Mouse (Mus musculus) CH12.LX (cell line): Measurements from ENCODE around the gene Slc25a19. TPM values are rescaled to one million over a fixed set of nuclear protein-coding genes. Genes with fewer than 3 reads are reported as not detected.

Experiments
- DNase-seq: peaks from one replicate; pipeline ENCODE4 v3.0.0-alpha.2; 2013; ENCODE audit errors: extremely low read depth
- H3K27ac ChIP-seq: 2 replicates; pipeline ENCODE4 v1.5.1; 2012; ENCODE audit warnings: low read depth, mild to moderate bottlenecking, control low read depth, moderate library complexity; ENCODE audit not compliant: insufficient read depth
- H3K27me3 ChIP-seq: replicated peaks from 2 replicates; pipeline ENCODE3; 2012; ENCODE audit warnings: inconsistent platforms
- H3K36me3 ChIP-seq, 2 experiments: replicated peaks in 1 of 2; 2 replicates each; pipeline versions ENCODE3 to v1.6.1; 2012; ENCODE audit warnings: inconsistent platforms in 1 of 2, low read length in 1 of 2, mild to moderate bottlenecking in 1 of 2, mixed read lengths in 1 of 2, moderate library complexity in 1 of 2; ENCODE audit not compliant: control insufficient read depth in 1 of 2, insufficient read depth in 1 of 2
- H3K4me1 ChIP-seq, 2 experiments: 2 replicates each; pipeline ENCODE4 v1.6.1; 2012; ENCODE audit warnings: inconsistent platforms in 1 of 2, moderate library complexity in 1 of 2; ENCODE audit not compliant: insufficient read depth in 2 of 2, control insufficient read depth in 1 of 2
- H3K4me2 ChIP-seq: 2 replicates; pipeline ENCODE4 v1.6.1; 2012; ENCODE audit warnings: low read depth, mild to moderate bottlenecking, control low read depth; ENCODE audit not compliant: poor library complexity, insufficient read depth, severe bottlenecking
- H3K4me3 ChIP-seq, 3 experiments: fragments of 150-350 bp in 1 of 3; sonication (generic) in 1 of 3; replicated peaks in 1 of 3; 2 replicates each; pipeline versions ENCODE3 to v1.5.1; 2011 to 2012; ENCODE audit warnings: low read depth in 2 of 3, low read length in 2 of 3, mild to moderate bottlenecking in 2 of 3, moderate library complexity in 2 of 3, control low read depth in 1 of 3, improper control_type of control experiment in 1 of 3, inconsistent platforms in 1 of 3, mixed read lengths in 1 of 3; ENCODE audit not compliant: poor library complexity in 1 of 3
- H3K79me2 ChIP-seq: replicated peaks from 2 replicates; pipeline ENCODE4 v1.6.1; 2012; ENCODE audit warnings: mild to moderate bottlenecking, moderate library complexity; ENCODE audit not compliant: control insufficient read depth, poor library complexity, insufficient read depth, severe bottlenecking; ENCODE audit errors: extremely low read depth
- H3K9ac ChIP-seq: 2 replicates; pipeline ENCODE4 v1.6.1; 2012; ENCODE audit warnings: low read depth, mild to moderate bottlenecking, control low read depth, moderate library complexity; ENCODE audit not compliant: insufficient read depth
- H3K9me3 ChIP-seq: replicated peaks from 2 replicates; pipeline ENCODE3; 2012; ENCODE audit warnings: low read length, inconsistent platforms, mixed read lengths
- BHLHE40 ChIP-seq: IDR thresholded peaks from 2 replicates; pipeline ENCODE4 v1.6.1; 2011; ENCODE audit warnings: mild to moderate bottlenecking, low read depth, low read length, improper control_type of control experiment
- EP300 ChIP-seq: IDR thresholded peaks from 2 replicates; pipeline ENCODE4 v1.6.1; 2011; ENCODE audit warnings: low read length, improper control_type of control experiment
- IRF4 ChIP-seq: IDR thresholded peaks from 2 replicates; pipeline ENCODE4 v1.6.1; 2014; ENCODE audit warnings: low read depth, mild to moderate bottlenecking, inconsistent platforms, low read length, improper control_type of control experiment
- MAFK ChIP-seq: IDR thresholded peaks from 2 replicates; pipeline ENCODE4 v1.6.1; 2011; ENCODE audit warnings: low read length, improper control_type of control experiment; ENCODE audit not compliant: insufficient replicate concordance
- MXI1 ChIP-seq: IDR thresholded peaks from 2 replicates; pipeline ENCODE4 v1.6.1; 2011; ENCODE audit warnings: mild to moderate bottlenecking, low read depth, low read length, improper control_type of control experiment
- NELFE ChIP-seq: IDR thresholded peaks from 2 replicates; pipeline ENCODE4 v1.6.1; 2011; ENCODE audit warnings: low read depth, low read length, improper control_type of control experiment
- PAX5 ChIP-seq: IDR thresholded peaks from 2 replicates; pipeline ENCODE4 v1.6.1; 2012; ENCODE audit warnings: low read length, inconsistent platforms, mixed read lengths
- POLR2A ChIP-seq: IDR thresholded peaks from 2 replicates; pipeline ENCODE4 v1.6.1; 2011; ENCODE audit warnings: low read depth, mild to moderate bottlenecking, improper control_type of control experiment, low read length
- RAD21 ChIP-seq: IDR thresholded peaks from 2 replicates; pipeline ENCODE4 v1.6.1; 2011; ENCODE audit warnings: low read depth, mild to moderate bottlenecking, low read length, improper control_type of control experiment, moderate library complexity
- ZKSCAN1 ChIP-seq: IDR thresholded peaks from 2 replicates; pipeline ENCODE4 v1.6.1; 2012; ENCODE audit warnings: low read depth, inconsistent platforms, low read length, improper control_type of control experiment, borderline replicate concordance
- ZMIZ1 ChIP-seq: IDR thresholded peaks from 2 replicates; pipeline ENCODE4 v1.6.1; 2012; ENCODE audit warnings: low read depth, mild to moderate bottlenecking, inconsistent platforms, low read length, improper control_type of control experiment
- dilution Hi-C: fragments of 300-500 bp; cut with MboI; formaldehyde crosslinking; loops from 2 replicates; pipeline ENCODE4 v1.14.3; 2020; ENCODE audit warnings: low sequenced_read_pairs; ENCODE audit not compliant: extremely low pct_unique_long_range_greater_than_20kb, extremely low pct_ligation_motif_present
- in situ Hi-C: fragments of 300-500 bp; cut with MboI; formaldehyde crosslinking; loops from 3 replicates; pipeline ENCODE4 v1.14.3; 2019; ENCODE audit warnings: low sequenced_read_pairs, low pct_ligation_motif_present, low pct_unique_long_range_greater_than_20kb, mixed read lengths
- polyA plus RNA-seq: library from polyadenylated mRNA; unstranded; fragments of >175 nt; gene quantifications from 2 replicates; pipeline ENCODE4 v1.2.1, GENCODE M21; 2012; ENCODE audit warnings: low read depth; ENCODE audit not compliant: insufficient read length
- total RNA-seq, 2 experiments: library from RNA; depleted of rRNA; stranded (reverse); fragments of 300-350 nt in 1 of 2; fragments of >200 nt in 1 of 2; gene quantifications; 2 replicates each; pipeline ENCODE4 v1.2.3; 2012 to 2014

Slc25a19 gene
- total and polyA plus RNA-seq, 3 experiments, result 277 to 398 (median 278) TPM

DNA sequence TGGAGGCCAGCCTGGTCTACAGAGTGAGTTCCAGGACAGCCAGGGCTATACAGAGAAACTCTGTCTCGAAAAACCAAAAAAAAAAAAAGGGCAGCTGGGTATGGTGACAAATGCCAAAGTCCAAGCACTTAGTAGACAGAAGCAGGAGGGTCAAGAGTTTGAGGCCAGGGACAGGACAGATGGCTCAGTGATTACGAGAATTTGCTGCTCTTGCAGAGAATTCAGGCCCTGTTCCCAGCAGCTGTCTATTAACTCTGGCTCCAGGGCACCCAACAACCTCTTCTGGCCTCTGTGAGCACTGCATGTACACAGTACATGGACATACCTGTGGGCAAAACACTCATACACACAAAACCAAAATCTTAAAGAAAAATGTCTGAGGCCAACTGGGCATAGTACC, 10.1 kb downstream of the Slc25a19 start:
- no peaks in the 10 kb centered on the region for H3K9me3 ChIP-seq
- peaks cover 26 to 94% of the 10 kb centered on the region in 2 experiments for H3K4me1 ChIP-seq
- no peak overlapping the region for H3K4me2 ChIP-seq
- no peak for DNase-seq
- no peaks in the 10 kb centered on the region for H3K27me3 ChIP-seq
- H3K9ac ChIP-seq, result no peak overlapping the region
- dilution Hi-C loops, result no loop called here
- H3K36me3 ChIP-seq, result peaks cover 89 to 95% of the 10 kb centered on the region in 2 experiments
- TF ChIP-seq POLR2A (0 out of 2 replicates have a peak, but pooled peaks have one; percentile 11), PAX5 (no peak), MXI1 (no peak), IRF4 (no peak), BHLHE40 (no peak), NELFE (no peak), EP300 (no peak)
- TF ChIP-seq, all 38 proteins: peak for 1
- in situ Hi-C loops, result loop anchor here (25.0 kb wide), 1 partner anchor 394 kb away; the partner anchor contains the start of gene Galk1
- Histone ChIP-seq H3K4me3 (no peak overlapping the region), H3K27ac (no peak overlapping the region), H3K79me2 (peaks cover 51% of the 10 kb centered on the region)

DNA sequence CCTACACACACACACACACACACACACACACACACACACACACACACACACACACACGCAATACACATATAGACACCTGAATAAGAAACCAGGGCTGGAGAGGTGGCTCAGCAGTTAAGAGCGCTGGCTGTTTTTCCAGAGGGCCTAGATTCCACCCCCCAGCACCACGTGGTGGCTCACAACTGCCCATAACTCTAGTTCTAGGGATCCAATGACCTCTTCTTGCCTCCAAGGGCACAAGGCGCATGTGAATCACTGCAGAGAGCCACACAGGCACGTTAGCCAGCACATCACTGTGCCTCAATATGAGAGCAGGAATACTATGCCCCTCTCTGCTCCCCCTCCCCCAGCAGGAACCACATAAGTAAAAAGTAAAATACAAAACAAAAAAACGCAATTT, 11.2 kb downstream of the Slc25a19 start:
- dilution Hi-C loops (no loop called here), in situ Hi-C loops (loop anchor here (25.0 kb wide), 1 partner anchor 395 kb away; the partner anchor contains the start of gene Galk1)

DNA sequence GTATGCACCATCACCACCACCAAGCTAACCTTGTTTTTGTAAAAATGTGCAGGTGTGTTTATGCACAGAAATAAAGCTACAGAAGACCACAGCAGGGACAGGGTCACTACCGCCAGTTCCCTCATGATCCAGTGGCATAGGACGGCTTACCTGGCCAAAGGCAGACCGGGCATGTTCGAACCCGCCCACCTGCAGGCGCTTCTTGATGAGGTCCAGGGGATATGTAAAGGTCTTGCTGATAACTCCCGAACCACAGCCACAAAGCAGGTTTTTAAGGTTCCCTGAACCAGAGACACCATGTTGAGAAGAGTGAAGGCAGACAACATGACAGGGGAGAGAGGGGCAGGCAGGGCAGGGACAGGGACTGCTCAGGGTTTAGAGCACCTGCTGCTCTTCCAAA, 11.7 kb downstream of the Slc25a19 start:
- in situ Hi-C loops (loop anchor here (25.0 kb wide), 1 partner anchor 396 kb away; the partner anchor contains the start of gene Galk1), dilution Hi-C loops (no loop called here)
- H3K36me3 ChIP-seq, result peaks cover 75 to 84% of the 10 kb centered on the region in 2 experiments
- H3K27ac ChIP-seq, result no peak overlapping the region
- no peaks in the 10 kb centered on the region for H3K9me3 ChIP-seq
- DNase-seq, result no peak
- H3K4me3 ChIP-seq, result no peak overlapping the region
- no peaks in the 10 kb centered on the region for H3K27me3 ChIP-seq
- H3K79me2 ChIP-seq, result peaks cover 43% of the 10 kb centered on the region
- H3K9ac ChIP-seq, result no peak overlapping the region
- H3K4me2 ChIP-seq, result no peak overlapping the region
- no peak for TF ChIP-seq RAD21
- TF ChIP-seq MAFK, result no peak
- peak; percentile 20; the same call in 1 of the 2 replicates for TF ChIP-seq POLR2A
- no peak for TF ChIP-seq ZKSCAN1
- H3K4me1 ChIP-seq, result peaks cover 17 to 84% of the 10 kb centered on the region in 2 experiments

More for the DNA sequence above, 11.2 kb downstream of the Slc25a19 start:
- H3K27ac ChIP-seq, result 0 out of 2 replicates have a peak overlapping the region, but pooled peaks have one; percentile 8
- H3K4me3 ChIP-seq, result no peak overlapping the region
- H3K36me3 ChIP-seq, result peaks cover 78 to 84% of the 10 kb centered on the region in 2 experiments
- no peak for DNase-seq
- no peak; the same call in 1 of the 2 replicates for TF ChIP-seq ZMIZ1
- TF ChIP-seq MXI1, result peak; percentile 20; the same call in 1 of the 2 replicates
- peak; percentile 11; the same call in 1 of the 2 replicates for TF ChIP-seq POLR2A
- H3K9ac ChIP-seq, result no peak overlapping the region
- H3K79me2 ChIP-seq, result peaks cover 44% of the 10 kb centered on the region
- no peaks in the 10 kb centered on the region for H3K27me3 ChIP-seq
- H3K4me1 ChIP-seq, result peaks cover 18 to 84% of the 10 kb centered on the region in 2 experiments
- H3K9me3 ChIP-seq, result no peaks in the 10 kb centered on the region
- H3K4me2 ChIP-seq, result no peak overlapping the region
